Mouse (Mus musculus) CD4-positive, CD25-positive, alpha-beta regulatory T cell, adult 2 months (primary cell): ENCODE measurements around the gene Gstp2.
A peak's percentile ranks its signal among the peaks of the same experiment; 100 is the strongest.

Experiments
- DNase-seq: peaks from one replicate; pipeline ENCODE4 v3.0.0-alpha.2; 2012; ENCODE audit warnings: low read depth, low spot score

Gene Gstp2

GRCm38 (mm10) chr19:4011086-4011485, 34.7 kb downstream of the Gstp2 start:
- no peak for DNase-seq

- no peak for DNase-seq
Observed at GRCm38 (mm10) chr19:4005971-4006370, 39.9 kb downstream of the Gstp2 start.

GRCm38 (mm10) chr19:4005091-4005490, 40.7 kb downstream of the Gstp2 start:
- DNase-seq, result no peak

GRCm38 (mm10) chr19:4004331-4004730, 41.5 kb downstream of the Gstp2 start:
- DNase-seq, result no peak

GRCm38 (mm10) chr19:4003641-4004040, 42.2 kb downstream of the Gstp2 start:
- no peak for DNase-seq

- DNase-seq, result no peak
Observed at GRCm38 (mm10) chr19:4003112-4003511, 42.7 kb downstream of the Gstp2 start, which contains the start of gene Doc2g. Gene Doc2g, plus strand, starts transcription at chr19:4003313.

- no peak for DNase-seq
Observed at GRCm38 (mm10) chr19:4001752-4002151, 44.1 kb downstream of the Gstp2 start.

- no peak for DNase-seq
Observed at GRCm38 (mm10) chr19:4000949-4001525, 44.8 kb downstream of the Gstp2 start.

GRCm38 (mm10) chr19:4000119-4000900, 45.5 kb downstream of the Gstp2 start, which contains the start of the genes Nudt8 and Gm49405:
Gene Nudt8, plus strand, starts transcription at chr19:4000580.
Gene Gm49405, plus strand, starts transcription at chr19:4000626.
- DNase-seq, result peak; percentile 98

- DNase-seq, result no peak
Observed at GRCm38 (mm10) chr19:3999121-3999730, 46.6 kb downstream of the Gstp2 start.

GRCm38 (mm10) chr19:3998335-3998734, 47.5 kb downstream of the Gstp2 start:
- no peak for DNase-seq

- DNase-seq, result no peak
Observed at GRCm38 (mm10) chr19:3997231-3997630, 48.6 kb downstream of the Gstp2 start.

- DNase-seq, result no peak
Observed at GRCm38 (mm10) chr19:3996747-3997146, 49.1 kb downstream of the Gstp2 start.

- no peak for DNase-seq
Observed at GRCm38 (mm10) chr19:3996106-3996505, 49.7 kb downstream of the Gstp2 start.

GRCm38 (mm10) chr19:3995505-3995904, 50.3 kb downstream of the Gstp2 start:
- DNase-seq, result no peak

- no peak for DNase-seq
Observed at GRCm38 (mm10) chr19:3994932-3995331, 50.9 kb downstream of the Gstp2 start.

GRCm38 (mm10) chr19:3992416-3992815, 53.4 kb downstream of the Gstp2 start, which contains the start of gene Tbx10:
Gene Tbx10, plus strand, starts transcription at chr19:3992752.
- DNase-seq, result no peak

GRCm38 (mm10) chr19:3991966-3992365, 53.9 kb downstream of the Gstp2 start:
- DNase-seq, result no peak

GRCm38 (mm10) chr19:3991562-3991961, 54.3 kb downstream of the Gstp2 start:
- DNase-seq, result no peak

GRCm38 (mm10) chr19:3990804-3991203, 55.0 kb downstream of the Gstp2 start:
- DNase-seq, result no peak
